Mouse (Mus musculus) midbrain, embryonic 11.5 days (tissue): ENCODE data around the gene Kmo. TPM values are rescaled to one million over a fixed set of nuclear protein-coding genes. Genes with fewer than 3 reads are reported as not detected.

Experiments
- ATAC-seq: fragments of 200-750 bp; cut with Nextera tagmentation; 2 replicates; pipeline ENCODE4 v1.8.0; 2017; ENCODE audit warnings: moderate TSS enrichment, moderate library complexity; ENCODE audit not compliant: low FRiP score
- DNase-seq: peaks from one replicate; pipeline ENCODE4 v3.0.0; 2015; ENCODE audit warnings: low spot score; ENCODE audit errors: missing footprints
- H3K27ac ChIP-seq: fragments of 300-500 bp; sonication (generic); 2 replicates; pipeline ENCODE4 v1.5.1; 2014; ENCODE audit warnings: low read depth, low read length
- H3K27me3 ChIP-seq: fragments of 300-500 bp; sonication (generic); 2 replicates; pipeline ENCODE4 v1.6.1; 2014; ENCODE audit warnings: mild to moderate bottlenecking, low read length, moderate library complexity, mixed read lengths; ENCODE audit not compliant: control insufficient read depth, insufficient read depth
- H3K36me3 ChIP-seq: fragments of 300-500 bp; sonication (generic); 2 replicates; pipeline ENCODE4 v1.6.1; 2014; ENCODE audit warnings: mild to moderate bottlenecking, low read length, moderate library complexity, mixed read lengths; ENCODE audit not compliant: control insufficient read depth, insufficient read depth
- H3K4me1 ChIP-seq: fragments of 300-500 bp; sonication (generic); 2 replicates; pipeline ENCODE4 v1.6.1; 2014; ENCODE audit warnings: low read length; ENCODE audit not compliant: control insufficient read depth, insufficient read depth
- H3K4me2 ChIP-seq: fragments of 300-500 bp; sonication (generic); 2 replicates; pipeline ENCODE4 v1.6.1; 2014; ENCODE audit warnings: mild to moderate bottlenecking, moderate library complexity
- H3K4me3 ChIP-seq: fragments of 300-500 bp; sonication (generic); 2 replicates; pipeline ENCODE4 v1.5.1; 2014; ENCODE audit warnings: low read depth, low read length
- H3K9ac ChIP-seq: fragments of 300-500 bp; sonication (generic); 2 replicates; pipeline ENCODE4 v1.6.1; 2014; ENCODE audit warnings: low read length
- H3K9me3 ChIP-seq: fragments of 300-500 bp; sonication (generic); 2 replicates; pipeline ENCODE4 v1.6.1; 2016; ENCODE audit warnings: low read length; ENCODE audit not compliant: control insufficient read depth
- WGBS: fragments of 180-500 bp; shearing (Covaris S2); extraction: QIAGEN DNeasy Blood & Tissue Kit; methylation state at CpG from one replicate; pipeline ENCODE4 v1.1.7; 2014; 5-methylcytosine and 5-hydroxymethylcytosine counted together
- polyA plus RNA-seq: library from polyadenylated mRNA; unstranded; fragments of >200 nt; fragmentation: Nextera tagmentation; extraction: Ambion mirVana; gene quantifications from 2 replicates; pipeline ENCODE4 v1.2.1, GENCODE M21; 2014

Gene Kmo
- polyA plus RNA-seq, 1 experiment from 2014 or later: 0.07 TPM

DNA sequence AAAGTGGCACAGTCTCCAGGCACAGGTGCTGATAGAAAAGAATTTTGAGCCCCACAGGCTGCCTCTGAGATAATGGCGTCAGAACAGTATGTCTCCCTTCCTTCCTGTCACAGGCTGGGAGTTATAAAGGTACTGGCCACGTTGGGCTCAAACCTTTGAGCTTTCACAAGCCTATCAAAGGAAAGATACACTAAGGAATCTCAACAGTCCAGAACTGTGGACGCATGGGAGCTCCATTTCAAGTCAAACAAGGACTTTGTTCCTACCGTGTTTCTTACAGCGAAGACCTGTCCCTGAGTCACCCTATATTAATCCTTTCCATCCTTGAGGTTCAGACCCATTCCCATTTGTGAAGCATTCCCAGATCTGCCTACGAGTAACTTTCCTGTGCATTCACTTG is 57.3 kb downstream of the Kmo start:
- 85% methylated on average over 6 of the region's 6 CpGs for WGBS
- Histone ChIP-seq H3K9me3 (no peaks in the 10 kb centered on the region), H3K4me1 (no peaks in the 10 kb centered on the region), H3K4me2 (no peak overlapping the region), H3K4me3 (no peak overlapping the region), H3K27ac (no peak overlapping the region), H3K27me3 (no peaks in the 10 kb centered on the region), H3K36me3 (no peaks in the 10 kb centered on the region), H3K9ac (no peak overlapping the region)
- ATAC-seq (no peak), DNase-seq (no peak)

- DNase-seq: no peak
Measured at GRCm38 (mm10) chr1:175680995-175681394, 60.8 kb downstream of the Kmo start.

GRCm38 (mm10) chr1:175691686-175692245 is 71.6 kb downstream of the Kmo start:
- Histone ChIP-seq H3K9me3 (no peaks in the 10 kb centered on the region), H3K9ac (peak overlapping the region; percentile 88), H3K36me3 (peaks cover 6% of the 10 kb centered on the region), H3K4me1 (peaks cover 21% of the 10 kb centered on the region), H3K4me2 (peak overlapping the region; percentile 80), H3K27ac (0 out of 2 replicates have a peak overlapping the region, but pooled peaks have one; percentile 71), H3K27me3 (no peaks in the 10 kb centered on the region), H3K4me3 (peak overlapping the region; percentile 80)
- no peak for ATAC-seq
- DNase-seq: peak; percentile 96
- under 1% methylated on average over 22 of the region's 22 CpGs for WGBS

More at GRCm38 (mm10) chr1:175680995-175681394, 60.8 kb downstream of the Kmo start:
- Histone ChIP-seq H3K4me1 (no peaks in the 10 kb centered on the region), H3K9me3 (no peaks in the 10 kb centered on the region), H3K4me3 (no peak overlapping the region), H3K9ac (no peak overlapping the region), H3K27ac (no peak overlapping the region), H3K36me3 (no peaks in the 10 kb centered on the region), H3K27me3 (no peaks in the 10 kb centered on the region), H3K4me2 (no peak overlapping the region)
- no peak for ATAC-seq
- 88% methylated on average over 6 of the region's 6 CpGs for WGBS

DNA sequence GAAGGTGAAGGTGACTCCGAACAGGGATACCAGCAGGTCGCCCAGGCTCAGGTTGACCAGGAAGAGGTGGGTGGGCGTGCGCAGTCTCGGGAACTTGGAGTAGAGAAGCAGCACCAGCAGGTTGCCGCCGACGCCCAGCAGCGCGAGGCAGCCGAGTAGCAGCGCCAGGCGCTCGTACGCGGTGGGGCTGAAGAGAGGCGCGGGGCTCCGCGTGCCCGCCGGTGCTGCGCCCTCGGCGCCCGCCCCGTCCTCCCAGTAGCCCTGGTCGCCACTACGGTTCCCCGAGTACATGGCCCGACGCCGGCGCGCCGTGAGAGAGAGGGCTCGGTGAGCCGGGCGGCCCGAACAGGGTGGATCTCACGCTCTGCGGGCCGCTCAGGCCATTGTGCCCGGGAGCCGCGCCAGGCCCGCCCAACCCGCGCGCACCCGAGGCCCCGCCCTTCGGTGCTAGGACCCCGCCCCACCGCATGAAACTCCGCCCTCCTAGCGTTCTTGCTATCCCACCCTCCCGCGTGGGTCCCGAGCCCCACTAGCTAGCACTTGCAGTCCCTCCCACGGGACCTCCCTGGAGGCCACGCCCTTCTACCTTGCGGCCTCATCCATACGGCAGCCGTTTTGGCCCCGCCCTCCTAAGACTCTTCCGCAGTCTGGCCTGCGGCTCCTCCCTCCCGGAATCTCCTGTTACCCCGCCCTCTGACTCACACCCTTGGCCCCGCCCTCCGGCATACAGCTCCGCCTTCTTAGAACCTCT is 72.2 kb downstream of the Kmo start, which contains the start of the genes Opn3 and Chml:
TSS of gene Opn3 (minus strand) at position 531 of the 751 bp plus-strand sequence.
TSS of gene Chml (minus strand) at position 656 of the 751 bp plus-strand sequence.
- under 1% methylated on average over 53 of the region's 73 CpGs for WGBS
- Histone ChIP-seq H3K27ac (peak within 1 kb of the TSS; percentile 71), H3K4me3 (peak within 1 kb of the TSS; percentile 80), H3K4me2 (peak within 1 kb of the TSS; percentile 80), H3K27me3 (no peaks in the 10 kb centered on the region), H3K4me1 (peaks cover 21% of the 10 kb centered on the region), H3K9me3 (no peaks in the 10 kb centered on the region), H3K9ac (peak within 1 kb of the TSS; percentile 88), H3K36me3 (peaks cover 6% of the 10 kb centered on the region; the same call in 1 of the 2 replicates)
- ATAC-seq (peak; percentile 97), DNase-seq (peak; percentile 99)

DNA sequence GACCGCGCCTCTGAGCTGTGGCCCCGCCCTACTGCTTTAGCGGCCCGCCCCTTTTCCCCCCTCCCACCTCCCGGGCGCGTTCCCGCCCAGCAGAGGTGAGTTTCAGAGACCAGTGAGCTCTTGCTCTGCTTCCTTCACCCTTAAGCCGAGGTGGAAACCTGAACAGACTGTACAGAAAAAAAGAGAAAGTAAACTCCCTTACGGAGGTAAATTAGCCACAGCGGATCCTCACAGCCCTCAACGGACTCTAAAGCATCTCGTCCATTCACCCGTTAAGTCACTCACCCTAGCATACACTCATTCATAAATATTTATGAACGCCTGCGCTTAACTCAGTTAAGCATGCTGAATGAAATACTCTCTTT is 72.8 kb downstream of the Kmo start:
- under 1% methylated on average over 17 of the region's 17 CpGs for WGBS
- Histone ChIP-seq H3K4me1 (peaks cover 21% of the 10 kb centered on the region), H3K9me3 (no peaks in the 10 kb centered on the region), H3K36me3 (peaks cover 2% of the 10 kb centered on the region; the same call in 1 of the 2 replicates), H3K27me3 (no peaks in the 10 kb centered on the region), H3K9ac (peak overlapping the region; percentile 39; the same call in 1 of the 2 replicates), H3K4me2 (peak overlapping the region; percentile 45), H3K4me3 (peak overlapping the region; percentile 80), H3K27ac (no peak overlapping the region)
- DNase-seq (no peak), ATAC-seq (no peak)

DNA sequence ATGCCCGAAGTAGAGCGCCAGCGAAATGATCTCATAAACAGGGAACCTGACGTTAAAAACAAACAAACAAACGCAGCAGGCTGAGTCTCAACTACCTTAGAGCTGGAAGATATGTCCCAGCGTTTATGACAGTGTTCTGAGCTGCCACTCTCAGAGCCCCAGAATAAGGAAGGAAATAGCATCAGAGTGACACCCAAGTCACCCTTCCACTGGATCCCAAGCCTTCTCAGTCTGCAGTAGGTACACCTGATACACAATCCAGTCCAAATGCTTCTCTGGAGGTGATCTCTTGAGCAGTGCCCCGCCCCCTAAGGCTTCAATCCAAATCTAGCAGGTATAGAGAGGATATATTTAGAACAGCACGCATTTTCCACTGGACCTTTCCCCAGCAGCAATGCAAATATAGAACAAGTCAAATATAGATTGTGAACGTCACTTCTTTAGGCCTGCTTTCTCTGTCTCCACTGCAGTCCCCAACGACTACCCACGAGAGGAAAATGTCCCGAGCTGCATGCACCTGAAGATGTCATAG is 73.3 kb downstream of the Kmo start:
- Histone ChIP-seq H3K4me2 (peak overlapping the region; percentile 45), H3K36me3 (no peaks in the 10 kb centered on the region), H3K4me3 (peak overlapping the region; percentile 80), H3K9me3 (no peaks in the 10 kb centered on the region), H3K9ac (peak overlapping the region; percentile 39; the same call in 1 of the 2 replicates), H3K27ac (no peak overlapping the region), H3K4me1 (peaks cover 21% of the 10 kb centered on the region), H3K27me3 (no peaks in the 10 kb centered on the region)
- 49% methylated on average over 12 of the region's 12 CpGs for WGBS
- DNase-seq (peak; percentile 85), ATAC-seq (0 out of 2 replicates have a peak, but pooled peaks have one; percentile 0)

GRCm38 (mm10) chr1:175698293-175698692 is 78.1 kb downstream of the Kmo start, which contains the start of gene Wdr64:
Wdr64 (plus strand) TSS chr1:175698593.
- no peak within 1 kb of the TSS for H3K4me2 ChIP-seq
- no peaks in the 10 kb centered on the region for H3K36me3 ChIP-seq
- H3K27me3 ChIP-seq: no peaks in the 10 kb centered on the region
- peaks cover 2% of the 10 kb centered on the region; the same call in 1 of the 2 replicates for H3K4me1 ChIP-seq
- H3K4me3 ChIP-seq: no peak within 1 kb of the TSS
- DNase-seq (no peak), ATAC-seq (no peak)
- H3K9me3 ChIP-seq: no peaks in the 10 kb centered on the region
- no peak within 1 kb of the TSS for H3K27ac ChIP-seq
- H3K9ac ChIP-seq: no peak within 1 kb of the TSS
- WGBS: 91% methylated on average over 1 of the region's 1 CpGs

DNA sequence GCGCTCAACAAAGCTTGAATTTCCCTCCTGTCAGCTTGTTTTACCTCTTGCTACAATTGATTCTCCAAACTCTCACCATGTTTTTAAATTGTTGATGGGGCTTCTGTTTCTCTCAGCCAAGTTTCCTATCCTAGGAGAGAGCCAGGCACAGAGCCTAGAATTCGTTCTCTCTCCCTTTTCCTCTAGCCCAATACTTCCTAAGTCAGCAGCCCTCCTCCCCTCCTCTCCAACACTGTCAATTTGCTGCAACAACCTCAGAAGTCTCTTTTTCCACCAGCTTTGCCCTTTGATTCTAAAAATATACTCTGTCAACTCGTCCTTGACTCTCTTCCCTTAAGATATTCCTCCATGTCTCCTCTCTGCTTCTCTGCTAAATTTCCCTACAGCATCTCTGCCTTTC is 79.2 kb downstream of the Kmo start:
- Histone ChIP-seq H3K9ac (no peak overlapping the region), H3K4me1 (no peaks in the 10 kb centered on the region), H3K4me2 (no peak overlapping the region), H3K27ac (no peak overlapping the region), H3K9me3 (no peaks in the 10 kb centered on the region), H3K4me3 (no peak overlapping the region), H3K36me3 (no peaks in the 10 kb centered on the region), H3K27me3 (no peaks in the 10 kb centered on the region)
- ATAC-seq: no peak
- WGBS: 70% methylated on average over 3 of the region's 3 CpGs
- no peak for DNase-seq

DNA sequence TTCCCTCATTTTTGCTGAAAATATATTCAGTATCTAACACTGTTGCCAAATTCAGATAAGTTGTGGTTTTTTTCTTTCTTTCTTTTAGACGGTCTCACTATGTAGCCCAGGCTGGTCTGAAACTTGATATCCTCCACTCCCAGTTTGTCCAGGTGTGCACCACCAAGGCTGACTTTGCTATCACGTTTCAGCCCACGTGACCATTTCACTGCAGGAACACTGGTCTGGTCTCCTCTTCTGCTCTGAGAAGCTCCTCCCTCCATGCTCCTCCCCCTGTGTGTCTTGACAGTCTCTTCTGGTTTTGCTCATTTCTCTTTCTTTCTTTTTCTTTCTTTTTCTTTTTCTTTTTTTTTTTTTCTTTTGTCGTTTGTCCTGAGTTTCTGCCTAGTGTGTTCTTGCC is 79.6 kb downstream of the Kmo start:
- 44% methylated on average over 4 of the region's 4 CpGs for WGBS

More for the DNA sequence above, 79.6 kb downstream of the Kmo start:
- Histone ChIP-seq H3K4me3 (no peak overlapping the region), H3K4me1 (no peaks in the 10 kb centered on the region), H3K4me2 (no peak overlapping the region), H3K9ac (no peak overlapping the region), H3K27ac (no peak overlapping the region), H3K9me3 (no peaks in the 10 kb centered on the region), H3K27me3 (no peaks in the 10 kb centered on the region), H3K36me3 (no peaks in the 10 kb centered on the region)
- DNase-seq: no peak
- ATAC-seq: no peak
